Mouse (Mus musculus): Measurements from ENCODE around the gene Trap1. TPM values are rescaled to one million over a fixed set of nuclear protein-coding genes. Genes with fewer than 3 reads are reported as not detected.

Trap1 gene
- 49.4 and 53.1 TPM in 2 replicates for polyA plus RNA-seq (2015; fragmentation: Nextera tagmentation; extraction: Ambion mirVana)

GRCm38 (mm10) chr16:4077384-4078061 is at the start of gene Trap1:
Gene Trap1, minus strand, starts transcription at chr16:4077827.

GRCm38 (mm10) chr16:4036807-4037206 is 40.8 kb downstream of the Trap1 start, which contains the start of gene Dnase1:
Gene Dnase1, plus strand, starts transcription at chr16:4036942.

GRCm38 (mm10) chr16:4003489-4004398 is 73.9 kb downstream of the Trap1 start, which contains the start of gene Slx4:
Gene Slx4, minus strand, starts transcription at chr16:4003770.

Other genes starting within 250 kb of the Trap1 start
- 0.05 TPM in 1 of 2 replicates, not detected in the other for gene Olfr15, start 246.9 kb downstream of the Trap1 start, polyA plus RNA-seq (2015; fragmentation: Nextera tagmentation; extraction: Ambion mirVana)
- gene Zfp174, start 230.6 kb downstream of the Trap1 start, polyA plus RNA-seq (2015; fragmentation: Nextera tagmentation; extraction: Ambion mirVana) = 0.25 and 0.40 TPM in 2 replicates
- 24.0 and 29.9 TPM in 2 replicates for gene Naa60, start 205.5 kb downstream of the Trap1 start, polyA plus RNA-seq (2015; fragmentation: Nextera tagmentation; extraction: Ambion mirVana)
- 2.1 and 3.5 TPM in 2 replicates for gene Zfp597, start 193.3 kb downstream of the Trap1 start, polyA plus RNA-seq (2015; fragmentation: Nextera tagmentation; extraction: Ambion mirVana)
- gene Gm20695, start 193.2 kb downstream of the Trap1 start, polyA plus RNA-seq (2015; fragmentation: Nextera tagmentation; extraction: Ambion mirVana) = 0.38 and 1.2 TPM in 2 replicates
- gene 1700037C18Rik, start 169.1 kb downstream of the Trap1 start, polyA plus RNA-seq (2015; fragmentation: Nextera tagmentation; extraction: Ambion mirVana) = 6.1 and 6.3 TPM in 2 replicates
- 16.4 and 17.4 TPM in 2 replicates for gene Cluap1, start 169.0 kb downstream of the Trap1 start, polyA plus RNA-seq (2015; fragmentation: Nextera tagmentation; extraction: Ambion mirVana)
- gene Nlrc3, start 101.2 kb downstream of the Trap1 start, polyA plus RNA-seq (2015; fragmentation: Nextera tagmentation; extraction: Ambion mirVana) = 0.82 and 1.5 TPM in 2 replicates
- 8.3 and 8.5 TPM in 2 replicates for gene Slx4, start 74.1 kb downstream of the Trap1 start, polyA plus RNA-seq (2015; fragmentation: Nextera tagmentation; extraction: Ambion mirVana)
- gene Dnase1, start 40.9 kb downstream of the Trap1 start, polyA plus RNA-seq (2015; fragmentation: Nextera tagmentation; extraction: Ambion mirVana) = 0.75 and 1.4 TPM in 2 replicates
- 18.8 and 29.4 TPM in 2 replicates for gene Crebbp, start 136.2 kb upstream of the Trap1 start, polyA plus RNA-seq (2015; fragmentation: Nextera tagmentation; extraction: Ambion mirVana)